Comparison of ENCODE assay signal across 25 mouse cellular contexts in the genomic region with DNA sequence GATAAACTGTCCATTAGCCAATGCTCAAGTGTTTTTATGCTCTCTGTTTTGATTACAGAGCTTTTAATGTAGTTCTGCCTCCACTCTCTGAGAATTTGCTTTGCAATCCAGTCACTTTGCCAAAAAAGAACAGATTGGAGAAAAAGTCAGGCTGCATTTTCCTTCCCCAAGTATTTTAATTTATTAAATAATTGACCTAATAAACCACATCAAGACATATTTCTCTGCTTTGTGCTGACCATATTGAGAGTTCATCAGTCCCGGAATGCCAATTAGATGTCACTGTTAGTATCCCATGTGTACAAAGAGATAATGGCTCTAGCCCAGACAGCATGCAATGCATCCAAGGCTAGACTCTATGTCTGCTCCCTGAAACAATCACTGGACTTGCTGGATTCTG.
DNase-seq lines count a peak whose midpoint lies in the region; ATAC-seq and TF ChIP-seq lines count a peak whose summit lies in the region.
"Had no signal": no experiment of that assay in that cellular context is flagged by ENCODE, and none has a peak within 500 bp of the region (broad histone marks: within the 10 kb centered on the region; RNA-seq: fewer than 3 reads in every experiment).

No protein-coding gene starts in this region.

- no peaks in the 10 kb centered on the region for H3K36me3 ChIP-seq in kidney, postnatal 0 days (ENCODE audit: insufficient read depth, low read length)
- no peaks in the 10 kb centered on the region for H3K36me3 ChIP-seq in kidney, embryonic 14.5 days (ENCODE audit: control insufficient read depth, insufficient read depth, low read length)
- H3K36me3 ChIP-seq in stomach, embryonic 16.5 days (ENCODE audit: control insufficient read depth, insufficient read depth, low read length), result no peaks in the 10 kb centered on the region
- H3K36me3 ChIP-seq in stomach, postnatal 0 days (ENCODE audit: control insufficient read depth, insufficient read depth, low read length), result no peaks in the 10 kb centered on the region
- H3K36me3 ChIP-seq in hindbrain, embryonic 10.5 days, result no peaks in the 10 kb centered on the region
- H3K36me3 ChIP-seq: embryonic facial prominence, embryonic 12.5 days; embryonic facial prominence, embryonic 15.5 days; forebrain, embryonic 12.5 days; forebrain, embryonic 15.5 days; G1E; heart, embryonic 12.5 days; heart, embryonic 15.5 days had no signal

- no peak for TF ChIP-seq EP300 in stomach, postnatal 0 days (optimal IDR thresholded peaks at IDR 0.05)

- H3K4me1 ChIP-seq in kidney, postnatal 0 days (replicated peaks; ENCODE audit: insufficient read depth, low read length), result no peaks in the 10 kb centered on the region
- no peaks in the 10 kb centered on the region for H3K4me1 ChIP-seq in kidney, embryonic 14.5 days (ENCODE audit: control insufficient read depth, insufficient read depth, low read length)
- no peaks in the 10 kb centered on the region for H3K4me1 ChIP-seq in stomach, embryonic 16.5 days (ENCODE audit: control insufficient read depth, insufficient read depth, low read length)
- H3K4me1 ChIP-seq in stomach, postnatal 0 days (replicated peaks; ENCODE audit: control insufficient read depth, insufficient read depth), result no peaks in the 10 kb centered on the region
- H3K4me1 ChIP-seq in hindbrain, embryonic 10.5 days (replicated peaks), result no peaks in the 10 kb centered on the region
- H3K4me1 ChIP-seq: embryonic facial prominence, embryonic 12.5 days; forebrain, embryonic 12.5 days; heart, embryonic 12.5 days; heart, embryonic 15.5 days had no signal

- ATAC-seq in kidney, postnatal 0 days (replicated peaks; ENCODE audit: low FRiP score, low read depth), result no peak
- ATAC-seq in kidney, embryonic 14.5 days (ENCODE audit: low FRiP score, low TSS enrichment), result no peak
- 0 out of 2 replicates have a peak, but pooled peaks have one; percentile 10 for ATAC-seq in stomach, embryonic 16.5 days (ENCODE audit: insufficient read depth, low FRiP score)
- ATAC-seq in stomach, postnatal 0 days (ENCODE audit: low FRiP score, low TSS enrichment), result no peak
- ATAC-seq: forebrain, embryonic 15.5 days had no signal

- H3K4me2 ChIP-seq in kidney, postnatal 0 days (ENCODE audit: low read length), result no peak overlapping the region
- H3K4me2 ChIP-seq in kidney, embryonic 14.5 days (replicated peaks; ENCODE audit: low read depth, low read length), result no peak overlapping the region
- no peak overlapping the region for H3K4me2 ChIP-seq in stomach, embryonic 16.5 days (ENCODE audit: low read depth, low read length)
- no peak overlapping the region for H3K4me2 ChIP-seq in stomach, postnatal 0 days (replicated peaks; ENCODE audit: low read depth)
- H3K4me2 ChIP-seq: embryonic facial prominence, embryonic 12.5 days; embryonic facial prominence, embryonic 15.5 days; forebrain, embryonic 12.5 days; forebrain, embryonic 15.5 days; heart, embryonic 12.5 days; heart, embryonic 15.5 days; hindbrain, embryonic 14.5 days had no signal

- H3K9ac ChIP-seq in kidney, postnatal 0 days (ENCODE audit: low read depth, low read length), result no peak overlapping the region
- H3K9ac ChIP-seq in kidney, embryonic 14.5 days (ENCODE audit: low read depth, low read length), result no peak overlapping the region
- no peak overlapping the region for H3K9ac ChIP-seq in stomach, embryonic 16.5 days (ENCODE audit: low read length)
- no peak overlapping the region for H3K9ac ChIP-seq in stomach, postnatal 0 days (ENCODE audit: low read length)
- H3K9ac ChIP-seq: embryonic facial prominence, embryonic 12.5 days; embryonic facial prominence, embryonic 15.5 days; forebrain, embryonic 12.5 days; forebrain, embryonic 15.5 days; heart, embryonic 12.5 days; heart, embryonic 15.5 days; hindbrain, embryonic 14.5 days had no signal

- H3K9me3 ChIP-seq in kidney, postnatal 0 days (replicated peaks; ENCODE audit: low read length), result no peaks in the 10 kb centered on the region
- H3K9me3 ChIP-seq in kidney, embryonic 14.5 days (ENCODE audit: control insufficient read depth, low read length), result no peaks in the 10 kb centered on the region
- no peaks in the 10 kb centered on the region for H3K9me3 ChIP-seq in stomach, embryonic 16.5 days (replicated peaks; ENCODE audit: control insufficient read depth, low read length)
- no peaks in the 10 kb centered on the region for H3K9me3 ChIP-seq in stomach, postnatal 0 days (ENCODE audit: control insufficient read depth, low read length)
- H3K9me3 ChIP-seq in hindbrain, embryonic 10.5 days, result no peaks in the 10 kb centered on the region
- H3K9me3 ChIP-seq: embryonic facial prominence, embryonic 12.5 days; embryonic facial prominence, embryonic 15.5 days; forebrain, embryonic 12.5 days; forebrain, embryonic 15.5 days; heart, embryonic 12.5 days; heart, embryonic 15.5 days had no signal

- H3K27ac ChIP-seq in kidney, postnatal 0 days, result no peak overlapping the region
- H3K27ac ChIP-seq in kidney, embryonic 14.5 days (ENCODE audit: low read depth, low read length), result no peak overlapping the region
- H3K27ac ChIP-seq in layer of hippocampus, adult 2 months, result peak overlapping the region; percentile 68
- H3K27ac ChIP-seq in stomach, embryonic 16.5 days (ENCODE audit: low read length), result no peak overlapping the region
- no peak overlapping the region for H3K27ac ChIP-seq in stomach, postnatal 0 days (replicated peaks)
- no peak overlapping the region for H3K27ac ChIP-seq in hindbrain, embryonic 10.5 days
- H3K27ac ChIP-seq: embryonic facial prominence, embryonic 12.5 days; embryonic facial prominence, embryonic 15.5 days; heart, embryonic 15.5 days; hindbrain, embryonic 14.5 days had no signal

- 68% methylated on average over 1 of the region's 1 CpGs for WGBS in kidney, postnatal 0 days
- 89% methylated on average over 1 of the region's 1 CpGs for WGBS in kidney, embryonic 14.5 days
- 64% methylated on average over 1 of the region's 1 CpGs for WGBS in stomach, embryonic 16.5 days
- WGBS in stomach, postnatal 0 days, result 69% methylated on average over 1 of the region's 1 CpGs
- 90% methylated on average over 1 of the region's 1 CpGs for WGBS in hindbrain, embryonic 10.5 days

- no peak overlapping the region for H3K4me3 ChIP-seq in kidney, postnatal 0 days (replicated peaks; ENCODE audit: low read depth, low read length)
- no peak overlapping the region for H3K4me3 ChIP-seq in kidney, embryonic 14.5 days (ENCODE audit: low read length)
- no peak overlapping the region for H3K4me3 ChIP-seq in layer of hippocampus, adult 2 months
- no peak overlapping the region for H3K4me3 ChIP-seq in stomach, embryonic 16.5 days (replicated peaks; ENCODE audit: low read length)
- H3K4me3 ChIP-seq in stomach, postnatal 0 days (ENCODE audit: low read depth, low read length), result no peak overlapping the region
- no peak overlapping the region for H3K4me3 ChIP-seq in hindbrain, embryonic 10.5 days
- H3K4me3 ChIP-seq: embryonic facial prominence, embryonic 12.5 days; embryonic facial prominence, embryonic 15.5 days; erythroblast, embryonic 14.5 days; forebrain, embryonic 12.5 days; forebrain, embryonic 15.5 days; heart, embryonic 12.5 days; heart, embryonic 15.5 days had no signal

- TF ChIP-seq CTCF in kidney, postnatal 0 days (IDR thresholded peaks at IDR 0.05; ENCODE audit: low read depth), result no peak
- no peak for TF ChIP-seq CTCF in layer of hippocampus, adult 2 months (conservative IDR thresholded peaks at IDR 0.05)
- TF ChIP-seq CTCF in stomach, postnatal 0 days (IDR thresholded peaks at IDR 0.05; ENCODE audit: low read depth), result no peak

- DNase-seq in kidney, postnatal 0 days (ENCODE audit: low spot score), result peak; percentile 30
- no peak for DNase-seq in layer of hippocampus, adult 2 months (ENCODE audit: low spot score in 2 of 2)
- no peak for DNase-seq in layer of hippocampus, adult 8-10 months (ENCODE audit: low spot score in 2 of 2)
- no peak for DNase-seq in stomach, postnatal 0 days (ENCODE audit: low spot score)
- DNase-seq in hindbrain, embryonic 10.5 days (ENCODE audit: low spot score), result no peak
- DNase-seq: adrenal gland, adult 2 months; adrenal gland, postnatal 14 days; B cell, adult 2 months; cerebellum, adult 11 months; cerebellum, adult 9-11 months; gastrocnemius, postnatal 25 days; heart, adult 18-20 months; heart, postnatal 36 days had no signal

- no peaks in the 10 kb centered on the region for H3K27me3 ChIP-seq in kidney, postnatal 0 days (ENCODE audit: insufficient read depth, low read length)
- no peaks in the 10 kb centered on the region for H3K27me3 ChIP-seq in kidney, embryonic 14.5 days (ENCODE audit: control insufficient read depth, insufficient read depth, low read length)
- no peaks in the 10 kb centered on the region for H3K27me3 ChIP-seq in stomach, embryonic 16.5 days (ENCODE audit: control insufficient read depth, insufficient read depth, low read length)
- no peaks in the 10 kb centered on the region for H3K27me3 ChIP-seq in stomach, postnatal 0 days (ENCODE audit: control insufficient read depth, insufficient read depth, low read length)
- no peaks in the 10 kb centered on the region for H3K27me3 ChIP-seq in hindbrain, embryonic 10.5 days (ENCODE audit: insufficient read depth, poor library complexity, severe bottlenecking)
- H3K27me3 ChIP-seq: CH12.LX; embryonic facial prominence, embryonic 12.5 days; embryonic facial prominence, embryonic 15.5 days; forebrain, embryonic 12.5 days; forebrain, embryonic 15.5 days; heart, embryonic 12.5 days; heart, embryonic 15.5 days had no signal
